In the genomic region with DNA sequence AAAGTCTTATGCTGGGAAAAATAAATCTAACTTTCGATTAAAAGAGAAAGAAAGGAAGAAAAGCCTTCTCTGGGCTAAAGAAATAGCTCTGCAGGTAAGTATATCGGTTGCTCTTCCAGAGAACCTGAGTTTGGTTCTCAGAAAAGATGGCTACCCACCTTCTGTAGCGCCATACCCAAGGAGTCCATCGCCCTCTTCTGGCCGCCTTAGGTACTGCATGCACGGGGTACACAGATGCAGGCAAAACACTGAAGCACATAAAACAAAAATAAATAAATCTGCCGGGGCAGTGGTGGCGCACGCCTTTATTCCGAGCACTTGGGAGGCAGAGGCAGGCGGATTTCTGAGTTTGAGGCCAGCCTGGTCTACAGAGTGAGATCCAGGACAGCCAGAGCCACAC, we compare ENCODE assay signal across 9 mouse cellular contexts. TPM values are rescaled to one million over a fixed set of nuclear protein-coding genes. Genes with fewer than 3 reads are reported as not detected.
DNase-seq lines count a peak whose midpoint lies in the region; ATAC-seq and TF ChIP-seq lines count a peak whose summit lies in the region.
"Had no signal": no experiment of that assay in that cellular context is flagged by ENCODE, and none has a peak within 500 bp of the region (broad histone marks: within the 10 kb centered on the region; RNA-seq: fewer than 3 reads in every experiment).

No protein-coding gene starts in this region.

- H3K4me1 ChIP-seq in intestine, postnatal 0 days (replicated peaks; ENCODE audit: control insufficient read depth, insufficient read depth, low read length): no peaks in the 10 kb centered on the region
- H3K4me1 ChIP-seq in intestine, embryonic 16.5 days (ENCODE audit: control insufficient read depth, insufficient read depth, low read length): no peaks in the 10 kb centered on the region
- no peaks in the 10 kb centered on the region for H3K4me1 ChIP-seq in G1E (ENCODE audit: insufficient read depth, low read depth, low read length)
- H3K4me1 ChIP-seq in liver, embryonic 14.5 days (replicated peaks; ENCODE audit: control insufficient read depth in 2 of 2, insufficient read depth in 2 of 2, low read length in 1 of 2): peaks cover 0 to 4% of the 10 kb centered on the region in 2 experiments; a peak in 1 of 4 replicates
- H3K4me1 ChIP-seq: heart, embryonic 15.5 days had no signal

- H3K27ac ChIP-seq in intestine, postnatal 0 days (ENCODE audit: low read depth, low read length): no peak overlapping the region
- H3K27ac ChIP-seq in intestine, embryonic 16.5 days (ENCODE audit: low read length): no peak overlapping the region
- H3K27ac ChIP-seq in liver, embryonic 14.5 days: no peak overlapping the region
- H3K27ac ChIP-seq: heart, embryonic 15.5 days had no signal

- 48% methylated on average over 11 of the region's 11 CpGs for WGBS in intestine, postnatal 0 days
- WGBS in intestine, embryonic 16.5 days: 44% methylated on average over 11 of the region's 11 CpGs
- 27% methylated on average over 11 of the region's 11 CpGs for WGBS in liver, embryonic 14.5 days (ENCODE audit: insufficient replicate concordance)

- H3K79me2 ChIP-seq in C2C12 (ENCODE audit: control insufficient read depth, insufficient read depth): no peaks in the 10 kb centered on the region

- no peak for DNase-seq in G1E (ENCODE audit: low spot score)
- peak; percentile 81 for DNase-seq in embryo, embryonic 10.5 days (ENCODE audit: low spot score)
- peak in 2 of 3 experiments; percentile 25 to 32 for DNase-seq in liver, embryonic 14.5 days (ENCODE audit: low read depth in 3 of 3, low spot score in 3 of 3)
- peak; percentile 42 to 48 for DNase-seq in spleen, postnatal 36 days (ENCODE audit: low spot score in 2 of 2)
- no peak for DNase-seq in right cerebral cortex, postnatal 36 days (ENCODE audit: low spot score in 2 of 2)

- no peak for ATAC-seq in intestine, postnatal 0 days
- no peak for ATAC-seq in intestine, embryonic 16.5 days
- no peak for ATAC-seq in G1E (ENCODE audit: extremely low read depth, insufficient number of reproducible peaks, low FRiP score, poor library complexity, severe bottlenecking)
- ATAC-seq in liver, embryonic 14.5 days (ENCODE audit: insufficient read depth): no peak

- no peak overlapping the region for H3K4me2 ChIP-seq in intestine, postnatal 0 days (replicated peaks; ENCODE audit: low read depth)
- no peak overlapping the region for H3K4me2 ChIP-seq in intestine, embryonic 16.5 days (ENCODE audit: low read depth, low read length)
- H3K4me2 ChIP-seq in liver, embryonic 14.5 days (ENCODE audit: low read depth): no peak overlapping the region
- H3K4me2 ChIP-seq: heart, embryonic 15.5 days had no signal

- peak; percentile 86 for TF ChIP-seq CTCF in intestine, postnatal 0 days (IDR thresholded peaks at IDR 0.05; ENCODE audit: low read depth)
- TF ChIP-seq CTCF in C2C12 (IDR thresholded peaks at IDR 0.05; ENCODE audit: control insufficient read depth, insufficient read depth, insufficient read length) (peak; percentile 46), G1E (IDR thresholded peaks at IDR 0.05; ENCODE audit: low read depth, low read length) (peak; percentile 66)
- TF ChIP-seq CTCF in liver, embryonic 14.5 days (IDR thresholded peaks at IDR 0.05; ENCODE audit: low read depth): peak; percentile 95

- no peaks in the 10 kb centered on the region for H3K27me3 ChIP-seq in intestine, postnatal 0 days (replicated peaks; ENCODE audit: control insufficient read depth, insufficient read depth, low read length)
- H3K27me3 ChIP-seq in intestine, embryonic 16.5 days (replicated peaks; ENCODE audit: control insufficient read depth, insufficient read depth, low read length): no peaks in the 10 kb centered on the region
- H3K27me3 ChIP-seq in C2C12 (ENCODE audit: control insufficient read depth, insufficient read depth, insufficient read length) (peaks cover 6% of the 10 kb centered on the region), G1E (ENCODE audit: insufficient read depth, low read length) (no peaks in the 10 kb centered on the region)
- no peaks in the 10 kb centered on the region for H3K27me3 ChIP-seq in liver, embryonic 14.5 days (ENCODE audit: control insufficient read depth, insufficient read depth, low read length)
- H3K27me3 ChIP-seq: heart, embryonic 15.5 days had no signal

- no peak overlapping the region for H3K9ac ChIP-seq in intestine, postnatal 0 days (ENCODE audit: low read depth, low read length)
- H3K9ac ChIP-seq in intestine, embryonic 16.5 days (ENCODE audit: low read depth, low read length): no peak overlapping the region
- no peak overlapping the region for H3K9ac ChIP-seq in liver, embryonic 14.5 days (replicated peaks)
- H3K9ac ChIP-seq: heart, embryonic 15.5 days had no signal

- no peak overlapping the region for H3K4me3 ChIP-seq in intestine, postnatal 0 days (ENCODE audit: low read depth, low read length)
- no peak overlapping the region for H3K4me3 ChIP-seq in intestine, embryonic 16.5 days (ENCODE audit: low read length)
- H3K4me3 ChIP-seq in C2C12 (ENCODE audit: insufficient read depth, poor library complexity, severe bottlenecking) (no peak overlapping the region), G1E (ENCODE audit: low read depth, low read length) (no peak overlapping the region)
- H3K4me3 ChIP-seq in liver, embryonic 14.5 days (ENCODE audit: insufficient read depth in 1 of 2, low read depth in 2 of 2, low read length in 2 of 2): no peak overlapping the region
- H3K4me3 ChIP-seq: heart, embryonic 15.5 days had no signal

- TF ChIP-seq EP300 in liver, embryonic 14.5 days (IDR thresholded peaks at IDR 0.05; ENCODE audit: low read depth): no peak

- H3K79me3 ChIP-seq in C2C12 (ENCODE audit: low read depth): no peaks in the 10 kb centered on the region

- no peaks in the 10 kb centered on the region for H3K36me3 ChIP-seq in intestine, postnatal 0 days (ENCODE audit: control insufficient read depth, insufficient read depth)
- no peaks in the 10 kb centered on the region for H3K36me3 ChIP-seq in intestine, embryonic 16.5 days (ENCODE audit: control insufficient read depth, insufficient read depth, low read length)
- H3K36me3 ChIP-seq in C2C12 (ENCODE audit: control insufficient read depth, insufficient read depth): no peaks in the 10 kb centered on the region
- no peaks in the 10 kb centered on the region for H3K36me3 ChIP-seq in G1E (replicated peaks)
- H3K36me3 ChIP-seq in liver, embryonic 14.5 days (replicated peaks; ENCODE audit: control insufficient read depth, insufficient read depth, low read depth): no peaks in the 10 kb centered on the region
- H3K36me3 ChIP-seq: heart, embryonic 15.5 days had no signal

- H3K9me3 ChIP-seq in intestine, postnatal 0 days (ENCODE audit: control insufficient read depth): no peaks in the 10 kb centered on the region
- H3K9me3 ChIP-seq in intestine, embryonic 16.5 days (ENCODE audit: control insufficient read depth, low read length): no peaks in the 10 kb centered on the region
- H3K9me3 ChIP-seq in G1E (replicated peaks): no peaks in the 10 kb centered on the region
- no peaks in the 10 kb centered on the region for H3K9me3 ChIP-seq in liver, embryonic 14.5 days (ENCODE audit: control insufficient read depth, low read length)
- H3K9me3 ChIP-seq: heart, embryonic 15.5 days had no signal

- no peak overlapping the region for H3ac ChIP-seq in C2C12 (ENCODE audit: control insufficient read depth, insufficient read length, low read depth)

TF ChIP-seq in C2C12, 6 proteins besides CTCF, POLR2A, EP300 and RAD21:
- TF ChIP-seq FOSL1 (IDR thresholded peaks at IDR 0.05; ENCODE audit: insufficient read depth, low read length, poor library complexity, severe bottlenecking) (no peak), MYOG (IDR thresholded peaks at IDR 0.05; ENCODE audit: control insufficient read depth, extremely low read depth, insufficient read length) (no peak), USF1 (IDR thresholded peaks at IDR 0.05; ENCODE audit: low read depth) (no peak), MYOD1 (IDR thresholded peaks at IDR 0.05; ENCODE audit: control insufficient read depth, insufficient read length, low read depth) (no peak)

RNA-seq across cellular contexts. Expression of a gene that starts 15.9 kb away (rescaled TPM):
- polyA plus RNA-seq in intestine, postnatal 0 days (2015; fragmentation: Nextera tagmentation; extraction: Ambion mirVana): 0.73 and 0.86 TPM in 2 replicates
- polyA plus RNA-seq in intestine, embryonic 16.5 days (2015; fragmentation: Nextera tagmentation; extraction: Ambion mirVana): 1.4 and 1.5 TPM in 2 replicates
- polyA plus RNA-seq in C2C12 (2012; fragmentation: generic; extraction: Trizol): 1.2 TPM
- not detected in 2 replicates for total RNA-seq in G1E (2014; fragmentation: Nextera tagmentation)
- total RNA-seq in G1E (2017): 0.06 and 0.11 TPM in 2 replicates
- polyA plus RNA-seq in G1E (2012): not detected in 2 replicates
- polyA plus RNA-seq in liver, embryonic 14.5 days (2012; rRNA removed): 0.09 and 0.11 TPM in 2 replicates
- 0.03 and 0.04 TPM in 2 replicates for polyA plus RNA-seq in liver, embryonic 14.5 days (2014; fragmentation: Nextera tagmentation; extraction: Ambion mirVana)

RNA-seq across cellular contexts. Expression of a gene that starts 28.7 kb away (rescaled TPM):
- polyA plus RNA-seq in intestine, postnatal 0 days (2015; fragmentation: Nextera tagmentation; extraction: Ambion mirVana): 0.26 and 0.35 TPM in 2 replicates
- 0.23 and 0.42 TPM in 2 replicates for polyA plus RNA-seq in intestine, embryonic 16.5 days (2015; fragmentation: Nextera tagmentation; extraction: Ambion mirVana)
- polyA plus RNA-seq in C2C12 (2012; fragmentation: generic; extraction: Trizol) (not detected), G1E (2012) (not detected in 2 replicates)
- total RNA-seq in G1E (2014; fragmentation: Nextera tagmentation) (not detected in 2 replicates), G1E (2017) (0.41 TPM in 1 of 2 replicates, not detected in the other)
- 4.0 and 6.9 TPM in 2 replicates for polyA plus RNA-seq in liver, embryonic 14.5 days (2012; rRNA removed)
- polyA plus RNA-seq in liver, embryonic 14.5 days (2014; fragmentation: Nextera tagmentation; extraction: Ambion mirVana): 8.0 and 11.0 TPM in 2 replicates
- polyA plus RNA-seq: heart, embryonic 15.5 days had no signal

RNA-seq across cellular contexts. Expression of a gene that starts 51.8 kb away (rescaled TPM):
- polyA plus RNA-seq in intestine, postnatal 0 days (2015; fragmentation: Nextera tagmentation; extraction: Ambion mirVana): 14.9 and 17.0 TPM in 2 replicates
- 20.6 and 21.0 TPM in 2 replicates for polyA plus RNA-seq in intestine, embryonic 16.5 days (2015; fragmentation: Nextera tagmentation; extraction: Ambion mirVana)
- polyA plus RNA-seq in C2C12 (2012; fragmentation: generic; extraction: Trizol): 2.9 TPM
- total RNA-seq in G1E (2014; fragmentation: Nextera tagmentation): 21.4 and 32.8 TPM in 2 replicates
- total RNA-seq in G1E (2017): 8.0 and 10.0 TPM in 2 replicates
- polyA plus RNA-seq in G1E (2012): 1.1 and 1.9 TPM in 2 replicates
- polyA plus RNA-seq in liver, embryonic 14.5 days (2012; rRNA removed): 1.4 and 2.1 TPM in 2 replicates
- polyA plus RNA-seq in liver, embryonic 14.5 days (2014; fragmentation: Nextera tagmentation; extraction: Ambion mirVana): 5.4 and 6.2 TPM in 2 replicates

Comparison
In these comparisons a context has a peak if more than half of its experiments do, and no peak if none do; other contexts are left out.
1. DNase-seq: peak in embryo, embryonic 10.5 days (single experiment), liver, embryonic 14.5 days (2 of 3) and spleen, postnatal 36 days (2 of 2); none in G1E (single experiment) and right cerebral cortex, postnatal 36 days (0 of 2).
2. Peak in every context shown above with its lines, with median percentiles within 50 percentile points of each other: CTCF ChIP-seq.